Mouse (Mus musculus): ENCODE data around the gene Emc3. TPM values are rescaled to one million over a fixed set of nuclear protein-coding genes. Genes with fewer than 3 reads are reported as not detected.
A peak's percentile ranks its signal among the peaks of the same experiment; 100 is the strongest.

Gene Emc3
- 162 TPM for polyA plus RNA-seq (2021)

DNA sequence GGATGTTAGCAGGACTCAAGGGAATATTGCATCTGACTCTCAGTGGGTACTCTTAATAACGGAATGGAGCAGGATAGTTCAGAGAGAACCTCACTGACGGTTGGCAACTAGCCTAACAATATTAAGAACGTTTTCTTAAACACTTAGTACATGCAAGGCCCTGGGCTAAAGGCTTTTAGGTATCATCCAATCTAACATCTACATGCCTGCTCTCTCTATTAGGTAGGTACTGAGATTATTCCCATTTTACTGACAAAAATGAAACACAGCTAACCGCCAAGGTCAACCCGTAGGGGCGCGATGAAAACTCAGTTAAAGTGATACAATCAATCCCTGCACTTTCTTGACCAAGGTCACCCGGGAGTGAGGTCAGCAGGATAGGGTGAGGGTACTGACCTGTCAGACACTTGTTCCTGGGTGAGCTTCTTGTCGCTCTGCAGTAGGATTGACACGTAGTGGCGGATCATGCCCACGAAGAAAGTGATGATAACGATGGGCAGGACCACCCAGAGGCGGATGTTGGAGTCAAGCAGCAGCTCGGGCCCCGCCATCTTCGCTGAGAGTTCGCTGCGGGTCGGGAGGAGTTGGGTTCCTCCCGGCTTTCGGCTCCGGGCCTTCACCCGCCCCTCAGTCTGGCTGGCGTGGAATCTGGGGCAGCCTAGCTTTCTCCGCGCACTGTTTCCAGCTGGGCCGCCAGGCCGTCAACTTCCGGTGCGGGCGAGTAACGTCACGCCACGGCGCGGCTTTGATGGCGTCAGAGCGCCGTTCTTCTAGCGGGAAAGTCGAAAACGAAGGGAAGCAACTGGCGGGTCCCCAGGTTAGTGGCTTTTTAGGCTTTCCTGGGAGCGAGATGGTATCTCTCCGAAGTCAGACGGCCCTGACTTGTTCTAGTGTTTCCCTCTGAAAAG lies at the start of gene Emc3, which contains the start of gene Fancd2:
Gene Emc3 (minus strand): TSS at position 721 of the 908 bp plus-strand sequence.
Gene Fancd2 (plus strand): TSS at position 751 of the 908 bp plus-strand sequence.
- in situ Hi-C loops (cut with MboI; ENCODE audit: low pct_unique_long_range_greater_than_20kb), result no loop called here
- peak; percentile 69 for ATAC-seq
- no peaks in the 10 kb centered on the region for H3K27me3 ChIP-seq
- TF ChIP-seq CTCF (IDR thresholded peaks at IDR 0.05), result no peak
- POLR2A ChIA-PET, result interaction anchor here (1.6 kb wide), 1 partner anchor 91 kb away, joined by 3 read pairs; no protein-coding TSS in a partner anchor
- no peak for DNase-seq (ENCODE audit: low read depth, low spot score)
- CTCF ChIA-PET, result interaction anchor here (0.8 kb wide), 1 partner anchor 65 kb away, joined by 3 read pairs; no protein-coding TSS in a partner anchor

DNA sequence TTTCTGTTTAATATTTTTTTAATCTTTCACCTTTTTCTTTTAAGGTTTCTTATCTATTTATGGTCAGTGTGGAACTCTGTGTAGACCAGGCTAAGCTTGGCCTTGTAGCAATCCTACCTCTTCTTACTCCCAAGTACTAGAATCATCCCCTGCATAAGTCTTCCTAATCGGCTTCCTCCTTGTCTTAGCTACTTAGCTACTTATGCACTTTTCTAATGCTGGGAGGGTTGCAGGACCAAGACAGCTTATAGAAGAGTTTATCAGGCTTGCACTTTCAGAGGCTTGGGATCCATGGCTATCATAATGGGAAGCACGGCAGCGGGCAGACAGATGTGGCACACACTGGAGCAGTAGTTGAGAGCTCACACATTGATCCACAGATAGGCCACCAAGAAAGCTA lies 47.9 kb upstream of the Emc3 start:
- in situ Hi-C loops (cut with MboI; ENCODE audit: low pct_unique_long_range_greater_than_20kb), result no loop called here
- no peak for DNase-seq (ENCODE audit: low read depth, low spot score)
- CTCF ChIA-PET, result interaction anchor here (1.1 to 1.8 kb wide), 2 partner anchors 10 to 24 kb away, joined by 3 read pairs; no protein-coding TSS in a partner anchor
- no peak for TF ChIP-seq CTCF (IDR thresholded peaks at IDR 0.05)
- no peak for ATAC-seq
- POLR2A ChIA-PET, result no interaction called here
- no peaks in the 10 kb centered on the region for H3K27me3 ChIP-seq

DNA sequence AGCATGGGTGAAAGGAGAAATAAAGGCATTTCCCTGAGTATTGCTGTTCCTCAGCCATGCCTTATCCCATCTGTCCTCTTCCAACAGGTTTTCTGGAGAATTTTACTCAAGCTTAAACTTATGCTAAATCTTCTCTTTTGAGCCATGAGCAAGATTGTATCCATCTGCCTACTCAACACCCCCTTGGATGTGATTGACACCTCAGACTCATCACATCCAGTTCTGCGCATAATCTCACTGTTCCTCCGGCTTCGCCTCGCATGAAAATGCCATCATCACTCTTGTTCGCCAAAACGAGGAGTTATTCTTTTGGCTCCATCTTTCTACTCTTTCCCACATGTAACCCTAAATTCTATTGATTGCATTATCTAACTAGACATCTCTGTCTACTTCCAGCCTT lies 44.6 kb upstream of the Emc3 start:
- CTCF ChIA-PET, result interaction anchor here (1.5 kb wide), 1 partner anchor 12 kb away, joined by 3 read pairs; no protein-coding TSS in a partner anchor
- DNase-seq (ENCODE audit: low read depth, low spot score) (no peak), ATAC-seq (no peak)
- no peaks in the 10 kb centered on the region for H3K27me3 ChIP-seq
- no peak for TF ChIP-seq CTCF (IDR thresholded peaks at IDR 0.05)
- POLR2A ChIA-PET, result no interaction called here
- in situ Hi-C loops (cut with MboI; ENCODE audit: low pct_unique_long_range_greater_than_20kb), result no loop called here

DNA sequence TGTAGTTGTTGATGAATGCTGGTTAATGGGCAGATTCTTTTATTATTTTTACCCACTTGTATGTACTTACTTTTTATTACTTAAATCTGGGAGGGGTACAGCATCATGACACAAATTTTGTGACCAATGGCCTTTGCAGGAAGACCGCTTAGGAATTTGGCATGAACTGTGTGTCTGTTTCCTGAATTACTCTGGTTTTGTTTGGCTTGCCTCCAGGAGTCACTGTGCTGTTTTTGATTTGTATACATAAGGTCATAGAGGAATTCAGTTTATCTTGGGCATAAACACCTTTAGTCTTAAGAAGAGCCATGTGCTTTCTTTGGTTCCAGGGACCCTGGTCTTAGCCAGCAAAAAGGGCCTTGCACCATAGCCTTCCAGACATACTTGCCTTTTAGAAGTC lies 33.1 kb upstream of the Emc3 start:
- TF ChIP-seq CTCF (IDR thresholded peaks at IDR 0.05), result no peak
- ChIA-PET POLR2A (no interaction called here), CTCF (interaction anchor here (1.6 kb wide), 1 partner anchor 8 kb away, joined by 4 read pairs; no protein-coding TSS in a partner anchor)
- ATAC-seq, result no peak
- in situ Hi-C loops (cut with MboI; ENCODE audit: low pct_unique_long_range_greater_than_20kb), result no loop called here
- no peaks in the 10 kb centered on the region for H3K27me3 ChIP-seq
- no peak for DNase-seq (ENCODE audit: low read depth, low spot score)

DNA sequence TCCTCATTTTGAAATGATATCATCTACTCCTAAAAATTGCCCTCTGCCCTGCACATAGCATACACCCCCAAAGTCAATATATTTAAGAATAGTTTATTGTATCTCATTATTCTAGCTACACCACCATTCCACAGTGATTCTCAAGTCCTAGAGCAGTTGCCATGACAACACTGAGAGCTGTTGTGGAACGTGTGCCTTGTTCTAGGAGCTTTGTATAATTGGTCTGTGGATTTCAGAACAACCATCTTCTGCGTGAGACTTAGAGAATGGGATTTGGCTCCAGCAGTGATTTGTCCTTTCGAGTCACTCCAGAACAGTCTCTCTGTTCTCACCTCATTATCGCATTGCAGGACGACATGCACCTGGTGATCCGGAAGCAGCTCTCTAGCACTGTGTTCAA lies 28.3 kb upstream of the Emc3 start:
- DNase-seq (ENCODE audit: low read depth, low spot score) (no peak), ATAC-seq (no peak)
- H3K27me3 ChIP-seq, result no peaks in the 10 kb centered on the region
- in situ Hi-C loops (cut with MboI; ENCODE audit: low pct_unique_long_range_greater_than_20kb), result no loop called here
- ChIA-PET POLR2A (no interaction called here), CTCF (interaction anchor here (1.4 kb wide), 2 partner anchors 12 to 18 kb away, joined by 3 read pairs; no protein-coding TSS in a partner anchor)
- no peak for TF ChIP-seq CTCF (IDR thresholded peaks at IDR 0.05)

DNA sequence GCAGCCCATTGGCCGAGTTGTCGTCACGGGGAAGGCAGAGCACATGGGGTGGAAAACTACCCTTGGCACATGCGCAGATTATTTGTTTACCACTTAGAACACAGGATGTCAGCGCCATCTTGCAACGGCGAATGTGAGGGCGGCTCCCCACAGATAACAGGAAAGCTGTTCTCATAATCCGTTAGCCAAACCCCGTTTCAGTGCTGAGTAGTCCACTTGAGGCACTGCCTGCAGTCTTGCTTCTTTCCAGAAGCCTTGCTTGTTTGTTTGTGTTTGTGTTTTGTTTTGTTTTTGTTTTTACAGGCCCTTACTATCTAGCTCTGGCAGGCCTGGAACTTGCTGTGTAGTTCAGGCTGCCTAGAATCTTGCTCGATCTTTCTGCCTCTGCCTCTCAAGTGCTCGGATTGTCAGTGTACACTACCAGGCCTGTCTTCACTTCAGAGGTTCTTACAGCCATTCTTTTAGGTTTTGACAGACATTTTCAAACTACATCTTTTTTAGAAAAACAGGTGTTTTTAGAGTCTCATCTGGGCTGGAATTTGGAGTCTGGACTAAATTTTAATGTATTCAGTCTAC lies 12.5 kb upstream of the Emc3 start:
- TF ChIP-seq CTCF (IDR thresholded peaks at IDR 0.05), result no peak
- CTCF ChIA-PET, result no interaction called here
- no peaks in the 10 kb centered on the region for H3K27me3 ChIP-seq
- POLR2A ChIA-PET, result no interaction called here
- in situ Hi-C loops (cut with MboI; ENCODE audit: low pct_unique_long_range_greater_than_20kb), result no loop called here
- ATAC-seq (no peak), DNase-seq (ENCODE audit: low read depth, low spot score) (no peak)

DNA sequence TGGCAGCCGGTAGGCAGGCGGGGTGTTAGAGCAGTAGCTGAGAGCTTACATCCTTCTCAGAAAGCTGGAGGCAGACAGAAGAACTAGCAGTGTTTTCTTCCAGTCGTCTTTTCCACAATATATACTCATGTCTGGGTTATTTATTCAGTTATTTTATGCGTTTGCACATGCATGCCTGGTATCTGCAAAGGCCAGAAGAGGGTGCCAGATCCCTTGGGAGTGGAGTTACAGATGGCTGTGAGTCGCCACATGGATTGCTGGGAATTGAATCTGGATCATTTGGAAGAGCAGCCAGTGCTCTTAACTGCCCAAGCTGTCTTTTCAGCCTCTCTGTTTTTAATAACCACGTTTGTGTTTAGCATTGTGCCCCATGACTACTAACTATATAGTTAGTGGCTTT lies 10.2 kb upstream of the Emc3 start:
- ChIA-PET CTCF (interaction anchor here (1.4 kb wide), 1 partner anchor 19 kb away, joined by 3 read pairs; no protein-coding TSS in a partner anchor), POLR2A (no interaction called here)
- in situ Hi-C loops (cut with MboI; ENCODE audit: low pct_unique_long_range_greater_than_20kb), result no loop called here
- no peaks in the 10 kb centered on the region for H3K27me3 ChIP-seq
- DNase-seq (ENCODE audit: low read depth, low spot score), result no peak
- no peak for ATAC-seq
- TF ChIP-seq CTCF (IDR thresholded peaks at IDR 0.05), result peak; percentile 65

DNA sequence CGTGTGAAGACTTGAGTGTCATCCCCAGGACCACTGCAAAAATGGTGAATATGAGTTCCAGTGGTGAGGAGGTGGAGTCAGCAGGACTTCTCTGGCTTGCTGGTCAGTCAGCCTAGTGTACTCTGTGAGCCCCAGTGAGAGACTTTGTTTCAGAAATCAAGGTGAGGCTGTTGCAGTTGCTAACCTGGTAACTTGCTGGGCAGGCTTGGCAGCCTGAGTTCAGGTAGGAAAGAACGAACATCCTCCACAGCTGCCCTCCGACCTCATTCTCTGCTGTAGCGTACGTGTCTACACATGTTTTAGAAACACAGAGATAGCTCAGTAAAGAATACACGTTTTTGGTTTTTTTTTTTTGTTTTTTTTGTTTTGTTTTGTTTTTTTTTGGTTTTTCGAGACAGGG lies 3.4 kb upstream of the Emc3 start:
- no peak for TF ChIP-seq CTCF (IDR thresholded peaks at IDR 0.05)
- ATAC-seq, result no peak
- no peak for DNase-seq (ENCODE audit: low read depth, low spot score)
- ChIA-PET POLR2A (no interaction called here), CTCF (no interaction called here)
- H3K27me3 ChIP-seq, result no peaks in the 10 kb centered on the region
- in situ Hi-C loops (cut with MboI; ENCODE audit: low pct_unique_long_range_greater_than_20kb), result no loop called here

DNA sequence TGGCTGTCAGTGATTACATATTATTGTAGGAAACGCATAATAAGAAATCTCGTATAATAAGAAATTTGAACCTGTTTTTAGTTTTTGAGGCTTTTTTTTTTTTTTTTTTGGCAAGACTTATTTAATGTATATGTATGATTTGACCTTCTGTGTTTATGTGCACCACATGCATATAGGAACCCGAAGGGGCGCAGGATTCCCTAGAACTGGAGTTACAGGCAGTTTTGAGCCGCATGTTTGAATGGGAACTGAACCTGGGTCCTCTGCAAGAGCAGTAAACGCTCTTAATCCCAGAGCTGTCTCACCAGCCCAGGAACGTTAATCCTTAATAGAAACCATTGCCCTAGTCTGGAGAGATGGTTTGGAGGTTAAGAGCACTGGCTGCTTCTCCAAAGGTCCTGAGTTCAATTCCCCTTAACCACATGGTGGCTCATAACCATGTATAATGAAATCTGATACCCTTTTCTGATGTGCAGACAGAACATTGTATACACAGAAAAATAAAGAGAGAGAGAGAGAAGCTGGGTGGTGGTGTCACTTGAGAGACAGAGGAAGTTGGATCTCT lies 470 bp upstream of the Emc3 start:
- TF ChIP-seq CTCF (IDR thresholded peaks at IDR 0.05), result no peak
- no peaks in the 10 kb centered on the region for H3K27me3 ChIP-seq
- DNase-seq (ENCODE audit: low read depth, low spot score), result no peak
- ATAC-seq, result no peak
- ChIA-PET POLR2A (interaction anchor here (1.6 kb wide), 1 partner anchor 91 kb away, joined by 3 read pairs; no protein-coding TSS in a partner anchor), CTCF (interaction anchor here (1.4 kb wide), 1 partner anchor 90 kb away, joined by 3 read pairs; the partner anchor contains the start of gene Jagn1)
- in situ Hi-C loops (cut with MboI; ENCODE audit: low pct_unique_long_range_greater_than_20kb), result no loop called here

DNA sequence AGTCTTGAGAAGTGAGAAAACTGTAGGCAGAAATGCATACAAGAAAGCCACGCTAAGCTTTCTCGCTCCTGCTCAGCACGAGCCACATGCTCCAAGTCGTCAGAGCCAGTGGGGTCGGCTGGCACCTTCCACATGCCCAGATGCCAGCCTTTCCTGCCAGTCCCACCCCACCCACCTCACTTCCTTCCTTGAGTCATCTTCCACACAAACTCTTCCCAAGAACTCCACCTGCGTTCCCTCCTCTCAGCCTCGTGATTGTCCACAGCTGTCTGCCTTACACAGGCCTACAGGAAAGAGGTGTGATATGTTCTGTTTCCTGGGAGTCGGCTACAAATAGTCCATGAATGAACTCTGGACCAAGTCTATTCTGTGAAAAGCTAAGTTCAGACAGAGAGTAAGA lies 8.0 kb downstream of the Emc3 start:
- TF ChIP-seq CTCF (IDR thresholded peaks at IDR 0.05), result no peak
- in situ Hi-C loops (cut with MboI; ENCODE audit: low pct_unique_long_range_greater_than_20kb), result no loop called here
- no peak for DNase-seq (ENCODE audit: low read depth, low spot score)
- POLR2A ChIA-PET, result no interaction called here
- no peak for ATAC-seq
- no peaks in the 10 kb centered on the region for H3K27me3 ChIP-seq
- CTCF ChIA-PET, result interaction anchor here (1.1 to 1.3 kb wide), 2 partner anchors 36 to 86 kb away, joined by 3 to 4 read pairs; no protein-coding TSS in a partner anchor
